Mouse (Mus musculus): ENCODE results near the gene Pprc1. TPM values are rescaled to one million over a fixed set of nuclear protein-coding genes. Genes with fewer than 3 reads are reported as not detected.

Pprc1 gene
- polyA plus RNA-seq, 1 experiment from 2014 or later, result 46.7 TPM

DNA sequence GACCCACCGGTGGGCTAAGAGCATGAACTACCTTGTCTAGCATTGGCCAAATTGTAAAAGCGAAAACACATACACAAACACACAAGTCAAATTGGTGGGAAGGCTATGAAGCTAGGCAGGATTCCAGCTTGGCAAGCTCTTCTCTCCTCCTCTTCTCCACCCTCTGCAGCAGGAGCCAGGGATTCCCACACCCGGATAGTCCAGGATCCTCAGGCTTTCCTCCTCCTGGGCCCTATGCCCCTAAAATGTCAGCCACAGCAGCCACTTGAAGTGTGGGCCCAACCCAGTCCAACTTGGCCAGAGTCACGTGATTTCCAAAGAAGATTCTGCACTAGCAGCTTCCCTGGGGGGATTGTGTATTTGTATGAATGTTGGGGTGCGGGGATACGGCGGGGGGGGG lies 1.3 kb upstream of the Pprc1 start:
- 67% methylated on average over 7 of the region's 7 CpGs for WGBS
- peak overlapping the region; percentile 95; the same call in 1 of the 2 replicates for H3K4me3 ChIP-seq (ENCODE audit: low read depth, low read length)
- no peaks in the 10 kb centered on the region for H3K36me3 ChIP-seq (replicated peaks; ENCODE audit: control insufficient read depth, insufficient read depth, low read depth, low read length)
- DNase-seq (ENCODE audit: low spot score), result no peak
- peak overlapping the region; percentile 81 for H3K4me2 ChIP-seq (ENCODE audit: low read depth, low read length)
- no peaks in the 10 kb centered on the region for H3K9me3 ChIP-seq (replicated peaks; ENCODE audit: control insufficient read depth, low read length)
- peak overlapping the region; percentile 92; the same call in 1 of the 2 replicates for H3K27ac ChIP-seq (replicated peaks; ENCODE audit: low read depth, low read length)
- H3K9ac ChIP-seq (replicated peaks; ENCODE audit: low read length), result peak overlapping the region; percentile 94; the same call in 1 of the 2 replicates
- ATAC-seq (replicated peaks; ENCODE audit: insufficient number of reproducible peaks, low FRiP score, low TSS enrichment, low read depth), result no peak
- no peaks in the 10 kb centered on the region for H3K27me3 ChIP-seq (ENCODE audit: control insufficient read depth, insufficient read depth, low read length)
- peaks cover 12% of the 10 kb centered on the region for H3K4me1 ChIP-seq (ENCODE audit: control insufficient read depth, insufficient read depth, low read length)

DNA sequence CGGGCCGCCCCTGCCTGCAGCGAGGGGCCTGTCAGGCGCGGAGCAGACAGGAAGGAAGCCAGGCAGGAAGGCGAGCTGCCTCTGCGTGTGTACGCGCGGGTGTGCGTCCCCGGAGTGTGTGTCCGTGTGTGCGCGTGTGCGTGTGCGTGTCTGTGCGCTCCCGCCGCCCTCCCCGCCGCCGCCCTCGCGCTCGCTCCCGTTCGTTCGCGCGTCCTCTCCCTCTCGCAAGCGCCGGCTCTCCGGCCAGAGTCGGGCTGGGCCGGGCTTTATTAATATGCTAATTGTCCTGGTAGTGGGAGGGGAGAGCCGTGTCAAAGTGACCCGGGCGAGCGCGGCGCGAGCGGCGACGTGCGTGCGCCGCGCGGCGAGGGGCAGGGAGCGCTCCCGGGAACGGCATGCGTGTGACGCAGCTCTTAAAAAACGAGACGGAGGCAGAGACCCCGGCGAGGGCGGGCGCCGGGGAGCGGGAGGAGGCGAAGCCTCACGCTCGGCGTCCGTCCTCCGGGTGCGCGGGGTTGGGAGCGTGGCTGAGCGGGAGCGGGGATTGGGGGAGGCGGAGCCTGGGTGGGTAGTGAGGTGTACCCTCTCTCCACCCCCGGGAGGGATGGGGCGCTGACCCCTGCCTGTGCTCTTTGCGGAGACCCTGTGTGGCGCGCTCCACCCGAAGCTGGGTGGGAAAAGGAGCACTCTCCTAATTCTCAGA lies 458 bp downstream of the Pprc1 start, which contains the start of gene Ldb1:
Gene Ldb1, minus strand, starts transcription at position 222 of the 703 bp plus-strand sequence.
- peak; percentile 60 for ATAC-seq (replicated peaks; ENCODE audit: insufficient number of reproducible peaks, low FRiP score, low TSS enrichment, low read depth)
- WGBS, result under 1% methylated on average over 74 of the region's 84 CpGs
- no peaks in the 10 kb centered on the region for H3K36me3 ChIP-seq (replicated peaks; ENCODE audit: control insufficient read depth, insufficient read depth, low read depth, low read length)

DNA sequence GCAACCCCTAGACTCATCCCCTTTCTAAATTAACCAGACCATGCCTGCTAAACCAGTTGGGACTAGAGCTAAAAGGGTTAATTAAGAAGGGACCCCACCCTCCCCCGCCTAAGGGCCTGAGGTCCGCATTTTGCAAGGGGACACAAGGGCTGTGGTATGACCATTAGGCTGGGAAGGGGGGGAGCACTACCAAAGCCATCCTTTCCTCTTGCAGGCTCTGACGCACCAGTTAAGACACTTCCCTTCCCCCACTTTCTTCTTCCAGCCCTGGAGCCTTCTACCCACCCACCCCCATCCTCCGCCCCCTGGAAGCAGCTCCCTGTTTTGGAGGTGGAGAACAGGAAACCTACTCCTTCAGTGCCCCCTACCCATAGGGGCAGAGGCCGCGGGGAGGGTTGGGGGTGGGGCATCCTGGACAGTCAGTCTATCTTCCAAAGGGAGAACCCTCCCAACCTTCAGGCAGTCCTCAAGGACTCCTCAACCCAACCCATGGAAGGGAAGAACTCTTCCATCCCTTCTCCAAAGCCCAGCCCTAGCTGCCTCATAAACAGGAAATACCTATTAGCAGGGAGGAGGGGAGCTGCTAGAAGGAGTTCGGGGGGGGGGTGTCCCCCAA lies 1.1 kb downstream of the Pprc1 start:
- Histone ChIP-seq H3K27ac (replicated peaks; ENCODE audit: low read depth, low read length) (peak overlapping the region; percentile 95), H3K36me3 (replicated peaks; ENCODE audit: control insufficient read depth, insufficient read depth, low read depth, low read length) (no peaks in the 10 kb centered on the region), H3K4me2 (ENCODE audit: low read depth, low read length) (peak overlapping the region; percentile 81), H3K9me3 (replicated peaks; ENCODE audit: control insufficient read depth, low read length) (no peaks in the 10 kb centered on the region), H3K27me3 (ENCODE audit: control insufficient read depth, insufficient read depth, low read length) (no peaks in the 10 kb centered on the region), H3K9ac (replicated peaks; ENCODE audit: low read length) (peak overlapping the region; percentile 94), H3K4me3 (ENCODE audit: low read depth, low read length) (peak overlapping the region; percentile 95), H3K4me1 (ENCODE audit: control insufficient read depth, insufficient read depth, low read length) (peaks cover 6% of the 10 kb centered on the region; the same call in 1 of the 2 replicates)
- peak; percentile 76 for DNase-seq (ENCODE audit: low spot score)
- peak; percentile 10 for ATAC-seq (replicated peaks; ENCODE audit: insufficient number of reproducible peaks, low FRiP score, low TSS enrichment, low read depth)
- 2% methylated on average over 7 of the region's 7 CpGs for WGBS

More for the DNA sequence above, 458 bp downstream of the Pprc1 start, which contains the start of gene Ldb1:
- H3K27ac ChIP-seq (replicated peaks; ENCODE audit: low read depth, low read length), result peak within 1 kb of the TSS; percentile 95
- H3K4me3 ChIP-seq (ENCODE audit: low read depth, low read length), result peak within 1 kb of the TSS; percentile 95
- peak; percentile 85 for DNase-seq (ENCODE audit: low spot score)
- H3K4me1 ChIP-seq (ENCODE audit: control insufficient read depth, insufficient read depth, low read length), result peaks cover 10% of the 10 kb centered on the region; the same call in 1 of the 2 replicates
- no peaks in the 10 kb centered on the region for H3K9me3 ChIP-seq (replicated peaks; ENCODE audit: control insufficient read depth, low read length)
- peak within 1 kb of the TSS; percentile 94 for H3K9ac ChIP-seq (replicated peaks; ENCODE audit: low read length)
- H3K27me3 ChIP-seq (ENCODE audit: control insufficient read depth, insufficient read depth, low read length), result no peaks in the 10 kb centered on the region
- H3K4me2 ChIP-seq (ENCODE audit: low read depth, low read length), result peak within 1 kb of the TSS; percentile 81

DNA sequence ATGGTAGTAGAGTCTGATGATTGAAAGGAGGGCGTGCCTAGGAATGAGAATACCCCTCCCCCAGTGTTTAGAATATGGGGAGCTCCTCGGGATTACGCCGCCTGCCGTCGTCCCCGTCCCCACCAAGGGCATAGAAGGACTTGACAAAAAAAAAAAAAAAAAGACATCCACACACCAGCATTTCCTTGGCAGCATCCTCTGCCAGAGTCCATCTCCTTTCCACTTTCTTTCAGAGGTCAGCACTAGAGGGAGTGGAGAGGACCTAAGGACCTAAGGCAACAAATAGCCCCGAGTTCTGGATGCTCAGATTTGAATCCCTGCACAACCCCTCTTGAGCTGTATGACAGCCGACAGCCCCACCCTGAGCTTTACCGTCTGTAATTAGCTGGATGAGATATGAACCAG lies 1.9 kb downstream of the Pprc1 start:
- Histone ChIP-seq H3K9ac (replicated peaks; ENCODE audit: low read length) (no peak overlapping the region), H3K9me3 (replicated peaks; ENCODE audit: control insufficient read depth, low read length) (no peaks in the 10 kb centered on the region), H3K27me3 (ENCODE audit: control insufficient read depth, insufficient read depth, low read length) (no peaks in the 10 kb centered on the region), H3K4me2 (ENCODE audit: low read depth, low read length) (peak overlapping the region; percentile 81; the same call in 1 of the 2 replicates), H3K36me3 (replicated peaks; ENCODE audit: control insufficient read depth, insufficient read depth, low read depth, low read length) (no peaks in the 10 kb centered on the region), H3K4me3 (ENCODE audit: low read depth, low read length) (no peak overlapping the region), H3K4me1 (ENCODE audit: control insufficient read depth, insufficient read depth, low read length) (peaks cover 6% of the 10 kb centered on the region; the same call in 1 of the 2 replicates), H3K27ac (replicated peaks; ENCODE audit: low read depth, low read length) (no peak overlapping the region)
- ATAC-seq (replicated peaks; ENCODE audit: insufficient number of reproducible peaks, low FRiP score, low TSS enrichment, low read depth), result no peak
- DNase-seq (ENCODE audit: low spot score), result peak; percentile 48
- WGBS, result 5% methylated on average over 10 of the region's 10 CpGs

DNA sequence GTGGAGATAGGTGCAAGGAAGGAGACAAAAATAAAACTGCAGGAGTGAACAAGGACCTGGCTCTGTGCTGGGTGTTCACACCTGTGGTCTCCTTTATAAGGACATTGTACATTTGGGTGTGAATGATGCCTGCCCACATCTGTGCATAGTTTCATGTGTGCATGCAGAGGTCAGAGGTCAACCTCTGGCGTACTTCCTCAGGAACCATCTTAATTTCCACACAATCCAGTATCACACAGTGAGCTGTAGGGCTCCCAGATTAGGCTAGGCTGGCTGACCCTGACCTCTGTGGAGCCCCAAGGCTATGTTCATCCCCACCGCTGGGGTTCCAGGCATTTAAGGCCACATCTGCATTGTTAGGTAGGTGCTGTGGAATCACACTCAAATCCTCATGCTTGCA lies 2.7 kb downstream of the Pprc1 start:
- Histone ChIP-seq H3K36me3 (replicated peaks; ENCODE audit: control insufficient read depth, insufficient read depth, low read depth, low read length) (no peaks in the 10 kb centered on the region), H3K27ac (replicated peaks; ENCODE audit: low read depth, low read length) (no peak overlapping the region), H3K4me2 (ENCODE audit: low read depth, low read length) (no peak overlapping the region), H3K27me3 (ENCODE audit: control insufficient read depth, insufficient read depth, low read length) (no peaks in the 10 kb centered on the region), H3K4me1 (ENCODE audit: control insufficient read depth, insufficient read depth, low read length) (peaks cover 6% of the 10 kb centered on the region; the same call in 1 of the 2 replicates), H3K9me3 (replicated peaks; ENCODE audit: control insufficient read depth, low read length) (no peaks in the 10 kb centered on the region), H3K9ac (replicated peaks; ENCODE audit: low read length) (no peak overlapping the region), H3K4me3 (ENCODE audit: low read depth, low read length) (no peak overlapping the region)
- WGBS, result 36% methylated on average over 2 of the region's 2 CpGs
- ATAC-seq (replicated peaks; ENCODE audit: insufficient number of reproducible peaks, low FRiP score, low TSS enrichment, low read depth) (no peak), DNase-seq (ENCODE audit: low spot score) (no peak)

DNA sequence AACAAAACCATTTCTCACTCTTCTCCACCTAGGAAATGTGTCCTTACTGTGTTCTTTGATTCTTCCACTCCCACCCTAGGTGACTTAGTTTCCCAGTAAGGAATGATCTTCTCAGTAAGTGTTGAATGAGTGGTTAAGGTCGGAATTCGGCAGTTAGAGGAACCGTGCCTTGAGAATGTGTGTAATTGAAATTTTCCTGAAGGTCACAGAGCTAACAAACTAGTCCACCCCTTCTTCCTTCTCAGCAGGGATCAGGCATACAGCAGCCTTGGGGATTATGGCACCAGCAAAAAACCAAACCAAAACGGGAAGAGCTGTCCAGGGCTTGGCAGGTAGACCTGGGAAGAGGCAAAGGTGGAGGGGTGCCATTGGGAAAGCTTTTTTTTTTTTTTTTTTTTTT lies 4.4 kb downstream of the Pprc1 start:
- Histone ChIP-seq H3K4me1 (ENCODE audit: control insufficient read depth, insufficient read depth, low read length) (no peaks in the 10 kb centered on the region; the same call in 1 of the 2 replicates), H3K4me2 (ENCODE audit: low read depth, low read length) (no peak overlapping the region), H3K36me3 (replicated peaks; ENCODE audit: control insufficient read depth, insufficient read depth, low read depth, low read length) (no peaks in the 10 kb centered on the region), H3K27ac (replicated peaks; ENCODE audit: low read depth, low read length) (no peak overlapping the region), H3K9ac (replicated peaks; ENCODE audit: low read length) (no peak overlapping the region), H3K4me3 (ENCODE audit: low read depth, low read length) (no peak overlapping the region), H3K27me3 (ENCODE audit: control insufficient read depth, insufficient read depth, low read length) (no peaks in the 10 kb centered on the region), H3K9me3 (replicated peaks; ENCODE audit: control insufficient read depth, low read length) (no peaks in the 10 kb centered on the region)
- ATAC-seq (replicated peaks; ENCODE audit: insufficient number of reproducible peaks, low FRiP score, low TSS enrichment, low read depth) (no peak), DNase-seq (ENCODE audit: low spot score) (no peak)
- 64% methylated on average over 4 of the region's 4 CpGs for WGBS

DNA sequence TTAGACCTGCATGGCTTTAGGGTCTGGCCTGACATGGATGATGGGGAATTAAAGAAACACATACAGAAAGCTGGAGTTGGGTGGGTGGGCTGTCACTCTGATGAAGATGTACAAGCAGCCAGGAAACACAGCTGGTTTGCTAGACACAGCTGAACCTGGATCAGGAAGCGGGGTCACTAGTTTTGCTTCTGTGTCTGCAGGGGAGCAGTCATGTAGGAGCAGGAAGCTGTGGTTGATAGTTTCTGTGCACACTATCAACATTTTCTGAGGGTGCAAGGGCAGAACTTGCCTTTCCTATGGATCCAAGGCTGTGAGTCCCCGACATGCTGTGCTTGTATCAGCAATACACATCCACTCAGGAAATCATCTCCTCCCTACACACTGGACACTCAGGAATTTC lies 5.8 kb downstream of the Pprc1 start:
- no peaks in the 10 kb centered on the region for H3K9me3 ChIP-seq (replicated peaks; ENCODE audit: control insufficient read depth, low read length)
- no peaks in the 10 kb centered on the region for H3K36me3 ChIP-seq (replicated peaks; ENCODE audit: control insufficient read depth, insufficient read depth, low read depth, low read length)
- H3K27me3 ChIP-seq (ENCODE audit: control insufficient read depth, insufficient read depth, low read length), result no peaks in the 10 kb centered on the region
- ATAC-seq (replicated peaks; ENCODE audit: insufficient number of reproducible peaks, low FRiP score, low TSS enrichment, low read depth) (no peak), DNase-seq (ENCODE audit: low spot score) (no peak)
- H3K9ac ChIP-seq (replicated peaks; ENCODE audit: low read length), result no peak overlapping the region
- 85% methylated on average over 2 of the region's 2 CpGs for WGBS
- H3K4me2 ChIP-seq (ENCODE audit: low read depth, low read length), result no peak overlapping the region
- H3K4me3 ChIP-seq (ENCODE audit: low read depth, low read length), result no peak overlapping the region
- no peak overlapping the region for H3K27ac ChIP-seq (replicated peaks; ENCODE audit: low read depth, low read length)
- no peaks in the 10 kb centered on the region for H3K4me1 ChIP-seq (ENCODE audit: control insufficient read depth, insufficient read depth, low read length)

All from embryonic facial prominence, embryonic 11.5 days (tissue).